Mouse (Mus musculus) brain, embryonic 14.5 days (tissue): ENCODE results near the gene Selenow. TPM values are rescaled to one million over a fixed set of nuclear protein-coding genes. Genes with fewer than 3 reads are reported as not detected.
"Not testable (repeated sequence)": the region's sequence is repeated elsewhere in the genome, so short reads cannot be mapped to it uniquely, and the experiment has no call there.

Source experiments
- DNase-seq: peaks from one replicate; pipeline ENCODE4 v3.0.0-alpha.2; 2011; ENCODE audit warnings: low read depth
- CTCF ChIP-seq: fragments of 200-500 bp; IDR thresholded peaks from 2 replicates; pipeline ENCODE4 v1.5.1; 2012; ENCODE audit warnings: inconsistent platforms, mild to moderate bottlenecking, moderate library complexity, borderline replicate concordance; ENCODE audit not compliant: insufficient read depth, insufficient read length; ENCODE audit errors: extremely low read depth
- POLR2A ChIP-seq: fragments of 200-500 bp; IDR thresholded peaks from 2 replicates; pipeline ENCODE4 v1.6.1; 2012; ENCODE audit warnings: mild to moderate bottlenecking, inconsistent platforms, borderline replicate concordance; ENCODE audit not compliant: poor library complexity, insufficient read depth, insufficient read length, severe bottlenecking; ENCODE audit errors: extremely low read depth
- polyA plus RNA-seq: library from polyadenylated mRNA; depleted of rRNA; stranded (reverse); fragments of >200 nt; gene quantifications from 2 replicates; pipeline ENCODE4 v1.2.3, GENCODE M21; 2012

Gene Selenow
- polyA plus RNA-seq, 1 experiment, result 874 TPM

DNA sequence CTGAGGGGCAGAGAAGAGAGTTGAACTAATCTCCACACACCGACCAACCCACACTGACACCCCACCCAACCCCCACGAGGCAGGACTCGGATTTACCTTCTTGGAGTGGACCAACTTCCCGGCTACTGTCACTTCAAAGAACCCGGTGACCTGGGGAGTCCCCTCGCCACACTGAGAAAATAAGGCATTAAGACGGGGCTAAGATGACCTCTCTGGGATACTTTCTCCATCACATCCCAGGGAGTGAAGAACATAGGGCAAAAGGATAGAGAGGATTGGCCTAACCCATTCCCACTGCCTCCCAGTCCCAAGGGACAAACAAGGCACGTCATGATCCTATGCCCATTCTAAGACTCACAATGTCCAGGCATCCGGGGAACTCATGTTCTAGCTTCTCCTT is 2.3 kb downstream of the Selenow start:
- TF ChIP-seq CTCF (no peak), POLR2A (no peak)
- no peak for DNase-seq

DNA sequence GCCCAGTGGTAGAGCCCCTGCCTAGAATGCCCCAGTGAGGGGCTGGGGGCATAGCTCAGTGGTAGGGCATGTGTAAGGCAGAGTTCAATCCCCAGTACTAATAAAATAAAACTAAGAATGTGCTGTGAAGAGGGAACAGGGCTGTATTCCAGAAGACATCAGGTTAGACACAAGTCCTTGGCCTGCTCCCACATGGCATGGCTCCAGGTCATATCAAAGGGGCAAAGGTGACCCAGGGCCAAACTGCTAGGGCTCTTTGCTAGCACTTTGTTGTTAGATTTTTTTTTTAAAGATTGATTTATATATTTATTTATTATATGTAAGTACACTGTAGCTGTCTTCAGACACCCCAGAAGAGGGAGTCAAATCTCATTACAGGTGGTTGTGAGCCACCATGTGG is 3.8 kb downstream of the Selenow start:
- DNase-seq, result no peak
- TF ChIP-seq CTCF, result no peak
- TF ChIP-seq POLR2A, result no peak

DNA sequence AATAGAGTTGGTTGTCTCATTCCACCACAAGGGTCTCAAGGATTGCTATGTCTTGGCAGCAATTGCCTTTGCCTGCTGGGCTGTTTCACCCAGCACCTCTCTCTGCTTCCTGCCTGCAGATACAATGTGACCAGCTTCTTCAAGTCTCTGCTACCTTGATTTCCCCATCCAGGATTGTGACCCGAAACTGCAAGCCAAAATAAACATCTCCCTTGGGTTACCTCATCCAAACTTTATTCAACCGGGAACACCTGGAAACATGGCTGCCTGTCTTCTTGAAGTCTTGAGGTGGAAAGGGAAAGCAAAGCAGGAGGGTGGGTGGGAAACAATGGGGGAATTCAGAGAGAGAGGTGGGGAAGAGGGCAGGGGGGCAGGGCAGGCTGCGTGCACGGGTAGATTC is 5.2 kb downstream of the Selenow start:
- no peak for TF ChIP-seq POLR2A
- no peak for TF ChIP-seq CTCF
- DNase-seq, result no peak

DNA sequence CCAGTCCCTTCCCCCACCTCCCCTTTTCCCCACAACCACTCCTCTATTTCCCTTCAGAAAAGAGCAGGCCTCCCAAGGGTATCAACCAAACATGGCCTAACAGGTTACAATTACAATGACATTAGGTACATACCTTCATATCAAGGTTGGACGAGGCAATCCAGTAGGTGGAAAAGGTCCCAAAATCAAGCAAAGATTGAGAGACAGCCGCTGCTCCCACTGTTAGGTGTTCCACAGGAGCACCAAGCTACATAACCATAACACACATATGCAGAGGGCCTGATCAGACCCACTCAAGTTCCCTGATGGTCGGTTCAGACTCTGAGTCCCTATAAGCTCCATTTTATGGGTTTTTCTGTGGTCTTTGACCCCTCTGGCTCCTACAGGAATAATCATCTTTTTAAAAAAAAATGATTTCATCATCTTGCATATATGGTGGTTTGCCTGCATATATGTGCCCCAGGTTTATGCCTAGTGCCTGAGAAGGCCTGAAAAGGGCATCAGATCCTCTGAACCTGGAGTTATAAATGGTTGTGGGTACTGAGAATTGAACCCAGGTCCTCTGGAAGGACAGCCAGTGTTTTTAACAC is 6.0 kb downstream of the Selenow start:
- TF ChIP-seq POLR2A, result no peak
- TF ChIP-seq CTCF, result no peak
- no peak for DNase-seq

DNA sequence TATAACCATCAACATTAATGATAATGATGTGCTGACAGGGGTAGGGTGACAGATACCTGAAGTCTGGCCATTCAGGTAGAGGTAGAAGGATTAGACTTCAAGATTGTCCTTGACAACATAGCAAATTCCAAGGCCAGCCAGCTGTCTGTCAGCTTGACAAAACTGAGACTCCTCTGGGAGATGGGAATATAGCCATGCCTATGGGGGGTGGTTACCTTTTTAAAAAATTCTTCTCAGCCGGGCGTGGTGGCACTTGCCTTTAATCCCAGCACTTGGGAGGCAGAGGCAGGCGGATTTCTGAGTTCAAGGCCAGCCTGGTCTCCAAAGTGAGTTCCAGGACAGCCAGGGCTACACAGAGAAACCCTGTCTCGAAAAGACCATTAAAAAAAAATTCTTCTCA is 6.5 kb downstream of the Selenow start:
- not testable (repeated sequence) for DNase-seq

DNA sequence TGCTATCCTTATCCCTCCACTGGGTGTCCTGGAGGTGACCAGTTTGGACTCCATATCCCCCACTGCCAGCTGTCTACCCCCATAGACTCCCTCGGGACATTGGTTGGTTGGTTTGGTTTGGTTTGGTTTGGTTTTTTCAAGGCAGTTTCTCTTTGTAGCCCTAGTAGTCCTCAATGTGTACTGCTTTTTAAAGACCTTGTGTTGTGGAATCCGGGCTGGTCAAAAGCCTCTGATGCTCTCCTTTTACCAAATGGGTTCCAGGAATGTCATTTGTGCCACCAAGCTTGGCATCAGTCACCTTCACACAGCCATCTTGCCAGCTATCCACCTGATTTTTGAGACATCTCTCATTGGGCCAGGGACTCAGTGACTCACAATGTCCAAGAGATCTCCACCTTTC is 7.5 kb downstream of the Selenow start:
- TF ChIP-seq POLR2A, result no peak
- TF ChIP-seq CTCF, result no peak
- DNase-seq, result no peak

DNA sequence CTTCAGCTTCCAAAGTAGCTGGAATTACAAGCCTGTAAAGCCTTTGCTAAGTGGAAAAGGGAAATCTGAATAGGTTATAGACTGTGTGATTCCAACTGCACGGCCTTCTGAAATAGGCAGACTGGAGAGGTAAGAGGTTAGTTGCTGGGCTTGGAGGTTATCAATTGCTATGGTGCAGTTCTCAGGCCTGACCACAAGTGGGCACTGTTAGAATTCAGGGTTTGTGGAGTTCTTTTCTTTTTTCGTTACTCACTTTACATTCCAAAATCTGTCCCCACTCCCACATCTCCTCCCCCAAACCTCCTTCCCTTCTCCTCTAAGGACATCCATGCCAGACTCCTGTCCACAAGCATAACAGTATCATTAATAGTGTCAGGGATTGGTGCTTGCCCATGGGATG is 8.0 kb downstream of the Selenow start:
- DNase-seq, result peak; percentile 32
- no peak for TF ChIP-seq POLR2A
- peak; percentile 71; the same call in 1 of the 2 replicates for TF ChIP-seq CTCF

DNA sequence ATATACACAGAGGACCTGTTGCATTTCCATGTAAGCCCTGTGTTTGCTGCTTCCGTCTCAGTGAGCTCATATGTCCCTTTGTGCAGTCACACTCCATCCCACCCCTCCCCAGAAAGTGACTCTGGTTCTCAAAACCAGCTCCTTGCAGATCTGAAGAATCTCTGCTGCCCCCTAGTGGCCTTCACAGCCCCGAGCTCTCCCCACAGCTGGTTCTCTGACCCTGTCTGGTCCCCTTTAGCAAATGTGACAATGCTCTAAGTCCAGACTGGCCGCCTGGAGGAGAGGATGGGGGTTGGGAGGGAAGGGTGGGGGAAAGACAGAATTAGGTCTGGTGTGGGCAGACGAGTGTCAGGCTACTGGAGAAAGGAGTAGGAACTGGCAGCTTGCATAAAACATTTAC is 10.0 kb downstream of the Selenow start:
- TF ChIP-seq CTCF, result peak; percentile 92
- no peak for TF ChIP-seq POLR2A
- DNase-seq, result peak; percentile 89

DNA sequence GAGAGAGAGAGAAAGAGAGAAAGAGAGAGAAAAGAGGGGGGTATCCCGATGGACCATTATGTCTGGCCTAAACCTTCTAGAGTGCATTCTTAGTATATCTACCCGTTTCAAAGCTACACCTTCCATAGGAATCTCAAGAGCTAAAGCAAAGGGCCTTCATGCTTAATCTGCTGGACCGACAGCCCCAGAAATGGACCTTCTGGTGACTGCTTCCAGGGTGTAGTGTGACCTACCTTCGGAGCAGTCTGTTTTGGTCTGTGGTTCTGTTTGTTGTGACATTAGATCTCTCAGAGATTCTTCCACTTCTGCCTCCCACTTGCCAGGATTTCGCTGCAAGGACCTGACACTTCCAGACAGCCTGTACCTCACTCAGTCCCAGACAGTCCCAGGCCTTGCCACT is 11.7 kb downstream of the Selenow start:
- no peak for TF ChIP-seq POLR2A
- no peak for TF ChIP-seq CTCF
- DNase-seq, result no peak

DNA sequence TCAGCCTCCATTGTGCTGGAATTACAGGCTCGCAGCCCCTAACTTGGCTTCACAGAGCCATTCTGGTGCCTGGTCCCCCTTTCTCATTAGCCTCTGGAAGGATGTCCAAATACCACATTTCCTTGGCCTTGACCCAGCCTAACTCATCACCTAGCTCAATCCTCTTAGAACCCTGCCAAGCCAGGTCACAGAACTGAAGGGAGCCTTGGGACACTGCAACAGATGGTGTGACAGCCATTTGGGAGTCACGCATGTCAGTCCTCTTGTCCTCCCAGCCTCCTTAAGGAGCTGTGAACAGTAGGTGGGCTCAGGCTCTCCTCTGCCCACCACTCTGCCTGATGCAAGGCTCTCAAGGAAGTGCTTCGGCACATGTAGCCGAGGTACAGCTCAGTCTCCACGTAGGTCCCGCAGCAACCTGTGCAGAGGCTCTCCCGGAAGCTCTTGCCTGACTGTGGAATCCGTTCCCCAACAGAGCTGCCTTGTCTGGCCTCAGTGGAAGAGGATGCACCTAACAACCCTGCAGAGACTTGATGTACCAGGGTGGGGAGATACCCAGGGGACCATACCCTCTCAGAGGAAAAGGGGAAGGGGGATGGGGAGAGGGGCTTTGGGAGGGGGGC is 14.1 kb downstream of the Selenow start:
- DNase-seq, result no peak
- TF ChIP-seq CTCF (no peak), POLR2A (no peak)

DNA sequence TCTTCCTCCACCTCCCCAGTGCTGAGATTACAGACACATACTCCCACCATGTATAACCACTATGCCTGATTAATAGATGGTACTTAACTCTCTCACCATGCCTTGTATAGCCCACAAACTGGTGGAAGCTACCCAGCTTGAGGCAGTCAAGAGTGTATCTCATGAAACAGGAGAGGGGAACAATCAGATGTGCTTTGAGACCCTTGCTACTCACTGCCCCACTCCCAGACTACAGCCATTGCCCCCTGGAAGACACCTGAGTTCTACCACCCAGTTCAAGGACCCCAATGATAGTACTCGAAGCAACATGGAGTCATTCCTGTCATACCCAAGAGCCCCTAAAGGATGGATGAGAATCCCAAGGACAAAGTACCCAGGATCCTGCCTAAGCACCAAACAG is 15.6 kb downstream of the Selenow start:
- no peak for DNase-seq
- TF ChIP-seq POLR2A, result no peak
- TF ChIP-seq CTCF, result no peak

DNA sequence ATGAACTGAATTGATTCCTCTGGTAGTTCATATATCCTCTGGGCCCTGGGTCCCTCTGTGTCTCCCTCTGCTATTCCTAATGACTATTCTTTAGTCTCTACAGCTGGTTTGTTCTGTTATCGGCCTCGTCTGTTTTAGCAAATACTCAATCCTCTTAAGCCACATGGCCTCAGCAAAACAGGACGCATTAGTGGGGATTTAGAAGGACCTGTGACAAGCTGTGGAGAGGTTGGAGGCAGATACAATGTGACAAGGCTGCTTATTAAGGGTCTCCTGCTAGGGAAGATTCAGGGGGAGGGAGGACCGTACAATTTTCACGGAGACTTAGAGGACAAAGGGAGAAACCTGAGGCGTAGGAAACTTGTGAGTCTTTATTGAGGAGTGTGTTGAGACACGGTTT is 16.3 kb downstream of the Selenow start:
- no peak for DNase-seq

DNA sequence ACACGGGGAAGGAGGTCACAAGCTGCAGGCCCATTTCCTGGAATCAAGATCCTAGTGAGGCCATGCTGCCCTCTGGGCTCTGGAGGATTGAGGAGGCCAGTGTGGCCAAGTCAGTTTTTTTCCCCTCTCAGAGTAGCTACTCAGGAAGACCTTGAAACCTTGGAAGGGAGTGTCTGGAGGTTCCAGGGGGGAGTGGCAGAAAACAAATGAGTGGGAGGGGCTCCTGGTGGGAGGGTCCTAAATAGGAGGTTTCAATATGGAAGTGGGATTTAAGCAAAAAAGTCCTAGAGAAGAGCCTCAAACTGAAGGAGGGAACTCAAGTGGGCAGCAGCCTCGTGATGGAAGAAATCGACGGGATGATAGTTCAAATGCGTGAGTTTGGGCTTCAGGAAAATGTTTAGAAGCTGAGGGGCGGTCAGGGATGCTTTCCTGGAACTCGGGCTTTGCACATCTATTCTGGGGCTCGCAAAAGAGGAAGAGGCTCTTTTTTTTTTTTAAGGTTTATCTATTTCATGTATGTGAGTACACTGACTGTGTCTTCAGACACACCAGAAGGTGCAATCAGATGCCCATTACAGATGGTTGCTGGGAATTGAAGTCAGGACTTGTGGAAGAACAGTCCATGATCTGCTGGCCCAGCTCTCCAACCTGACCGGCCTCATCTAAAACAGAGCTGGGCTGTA is 20.7 kb downstream of the Selenow start:
- DNase-seq, result no peak
- no peak for TF ChIP-seq CTCF
- TF ChIP-seq POLR2A, result no peak

More for the DNA sequence above, 16.3 kb downstream of the Selenow start:
- TF ChIP-seq CTCF (no peak), POLR2A (no peak)

DNA sequence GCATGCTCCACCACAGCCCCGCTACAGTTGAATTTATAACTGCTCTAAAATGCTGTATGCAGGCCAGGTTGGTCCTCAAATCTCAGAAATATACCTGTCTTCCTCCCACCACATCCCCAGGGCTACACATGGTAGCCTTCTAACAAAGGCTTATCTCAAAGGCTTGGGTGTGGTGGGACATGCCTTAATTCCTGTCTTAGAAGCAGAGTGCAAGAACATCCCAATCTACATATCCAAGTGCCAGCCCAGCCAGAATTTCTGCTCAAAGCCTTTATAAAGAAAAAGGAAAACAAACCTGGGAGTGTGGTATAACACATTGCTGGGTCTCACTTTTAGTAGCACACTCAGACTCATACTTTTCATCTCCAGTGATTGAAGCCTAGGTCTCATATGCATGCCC is 28.0 kb downstream of the Selenow start:
- no peak for DNase-seq
- TF ChIP-seq CTCF (no peak), POLR2A (no peak)
